Mouse (Mus musculus) stomach, postnatal 0 days (tissue): ENCODE results near the gene Endov. TPM values are rescaled to one million over a fixed set of nuclear protein-coding genes. Genes with fewer than 3 reads are reported as not detected.
A peak's percentile ranks its signal among the peaks of the same experiment; 100 is the strongest.

ENCODE experiments used
- ATAC-seq: fragments of 200-750 bp; cut with Nextera tagmentation; 2 replicates; pipeline ENCODE4 v1.8.0; 2017; ENCODE audit not compliant: low FRiP score, low TSS enrichment
- DNase-seq: peaks from one replicate; pipeline ENCODE4 v3.0.0-alpha.2; 2016; ENCODE audit warnings: low spot score
- H3K27ac ChIP-seq: fragments of 300-500 bp; sonication (generic); replicated peaks from 2 replicates; pipeline ENCODE4 v1.5.1; 2014; ENCODE audit warnings: mild to moderate bottlenecking, control low read depth
- H3K27me3 ChIP-seq: fragments of 300-500 bp; sonication (generic); 2 replicates; pipeline ENCODE4 v1.6.1; 2014; ENCODE audit warnings: low read length; ENCODE audit not compliant: control insufficient read depth, insufficient read depth
- H3K36me3 ChIP-seq: fragments of 300-500 bp; sonication (generic); 2 replicates; pipeline ENCODE4 v1.6.1; 2014; ENCODE audit warnings: low read length, mixed read lengths; ENCODE audit not compliant: control insufficient read depth, insufficient read depth
- H3K4me1 ChIP-seq: fragments of 300-500 bp; sonication (generic); replicated peaks from 2 replicates; pipeline ENCODE4 v1.6.1; 2014; ENCODE audit warnings: antibody characterized with exemption; ENCODE audit not compliant: control insufficient read depth, insufficient read depth
- H3K4me2 ChIP-seq: fragments of 300-500 bp; sonication (generic); replicated peaks from 2 replicates; pipeline ENCODE4 v1.6.1; 2014; ENCODE audit warnings: low read depth, mild to moderate bottlenecking, control low read depth, moderate library complexity
- H3K4me3 ChIP-seq: fragments of 300-500 bp; sonication (generic); 2 replicates; pipeline ENCODE4 v1.5.1; 2014; ENCODE audit warnings: low read depth, low read length, control low read depth
- H3K9ac ChIP-seq: fragments of 300-500 bp; sonication (generic); 2 replicates; pipeline ENCODE4 v1.6.1; 2014; ENCODE audit warnings: mild to moderate bottlenecking, low read length, control low read depth, mixed read lengths
- H3K9me3 ChIP-seq: fragments of 300-500 bp; sonication (generic); 2 replicates; pipeline ENCODE4 v1.6.1; 2016; ENCODE audit warnings: low read length; ENCODE audit not compliant: control insufficient read depth
- CTCF ChIP-seq: IDR thresholded peaks from 2 replicates; pipeline ENCODE4 v1.5.1; 2016; ENCODE audit warnings: antibody characterized with exemption, low read depth, mild to moderate bottlenecking, moderate library complexity
- EP300 ChIP-seq: optimal IDR thresholded peaks from 2 replicates; pipeline ENCODE3; 2016; ENCODE audit warnings: antibody characterized with exemption
- WGBS: fragments of 180-500 bp; shearing (Covaris S2); extraction: QIAGEN DNeasy Blood & Tissue Kit; methylation state at CpG from one replicate; pipeline ENCODE4 v1.1.7; 2014; 5-methylcytosine and 5-hydroxymethylcytosine counted together
- polyA plus RNA-seq: library from polyadenylated mRNA; unstranded; fragments of >200 nt; fragmentation: Nextera tagmentation; extraction: Ambion mirVana; gene quantifications from 2 replicates; pipeline ENCODE4 v1.2.1, GENCODE M21; 2015

Endov gene
- polyA plus RNA-seq, 1 experiment from 2014 or later: 9.2 TPM

DNA sequence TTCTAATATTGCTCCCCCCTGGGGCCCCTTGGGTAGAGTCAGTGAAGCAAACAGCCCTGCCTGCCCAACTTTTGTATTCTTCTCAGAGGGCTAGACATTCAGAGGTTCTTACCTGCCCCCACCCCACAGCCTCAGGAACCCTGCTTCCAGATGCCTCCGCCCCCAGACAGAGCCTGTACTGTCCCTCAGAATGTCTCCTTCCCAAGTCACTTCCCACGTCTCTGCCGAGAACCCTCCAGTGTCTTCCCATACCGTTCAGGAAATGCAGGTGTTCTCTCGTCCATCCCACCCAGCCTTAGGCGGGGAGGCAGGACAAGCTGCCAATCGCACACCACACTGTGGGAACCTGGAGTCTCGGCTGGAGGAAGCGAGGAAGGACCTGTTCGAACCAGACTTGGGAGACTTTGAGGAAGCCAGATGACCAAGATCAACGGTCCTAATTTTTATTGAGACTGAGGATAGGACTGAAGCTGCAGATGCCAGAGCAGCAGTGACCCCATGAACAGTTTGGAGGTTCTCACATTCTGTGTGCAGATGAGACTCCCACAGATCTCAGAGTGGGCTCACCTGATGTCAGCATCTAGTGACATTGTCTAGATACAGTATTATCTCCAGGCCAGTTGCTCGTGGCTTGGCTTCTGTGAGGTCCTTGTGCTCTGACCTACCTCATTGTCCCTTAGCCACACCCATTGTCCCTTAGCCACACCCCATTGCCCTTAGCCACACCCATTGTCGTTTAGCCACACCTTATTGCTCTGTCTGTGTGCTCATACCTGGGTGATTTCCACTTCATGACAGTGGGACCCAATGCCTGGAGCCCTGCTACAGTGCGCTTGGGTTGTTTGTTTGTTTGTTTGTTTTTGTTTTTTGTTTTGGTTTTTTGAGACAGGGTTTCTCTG lies 35.2 kb downstream of the Endov start:
- no peak overlapping the region for H3K4me3 ChIP-seq
- DNase-seq: no peak
- H3K27me3 ChIP-seq: no peaks in the 10 kb centered on the region; the same call in 1 of the 2 replicates
- no peak overlapping the region for H3K27ac ChIP-seq
- TF ChIP-seq CTCF: no peak
- TF ChIP-seq EP300: no peak
- no peaks in the 10 kb centered on the region for H3K9me3 ChIP-seq
- H3K36me3 ChIP-seq: no peaks in the 10 kb centered on the region
- H3K4me1 ChIP-seq: 0 out of 2 replicates have a peak, but pooled peaks cover 3% of the 10 kb centered on the region
- WGBS: 73% methylated on average over 14 of the region's 14 CpGs
- no peak overlapping the region for H3K4me2 ChIP-seq
- no peak overlapping the region for H3K9ac ChIP-seq
- no peak for ATAC-seq

DNA sequence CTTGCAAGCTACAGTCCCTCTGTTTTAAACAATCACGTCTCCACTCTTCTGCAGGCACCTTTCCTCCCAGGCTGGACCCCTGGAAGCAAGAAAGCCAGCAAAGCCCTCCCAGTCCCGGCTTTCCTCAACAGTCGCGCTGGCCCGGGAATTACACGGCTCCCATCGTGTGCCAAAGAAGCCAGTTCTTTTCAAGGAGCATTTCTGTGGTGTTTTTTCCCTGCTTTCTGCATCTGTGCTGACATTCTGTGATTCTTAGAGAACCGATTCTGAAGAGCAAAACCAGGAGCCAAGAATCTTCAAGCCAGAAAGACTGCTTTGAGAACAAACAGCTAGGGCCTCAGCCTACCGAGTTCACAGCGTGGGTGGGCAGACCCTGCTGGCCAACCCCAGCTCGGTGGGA lies 37.8 kb downstream of the Endov start:
- DNase-seq: no peak
- no peaks in the 10 kb centered on the region for H3K36me3 ChIP-seq
- WGBS: 46% methylated on average over 11 of the region's 11 CpGs
- ATAC-seq: no peak
- H3K4me2 ChIP-seq: no peak overlapping the region
- no peak overlapping the region; the same call in 1 of the 2 replicates for H3K27ac ChIP-seq
- H3K27me3 ChIP-seq: no peaks in the 10 kb centered on the region; the same call in 1 of the 2 replicates
- H3K9me3 ChIP-seq: no peaks in the 10 kb centered on the region
- H3K9ac ChIP-seq: no peak overlapping the region
- 0 out of 2 replicates have a peak, but pooled peaks cover 3% of the 10 kb centered on the region for H3K4me1 ChIP-seq
- TF ChIP-seq EP300 (no peak), CTCF (no peak)
- H3K4me3 ChIP-seq: no peak overlapping the region

DNA sequence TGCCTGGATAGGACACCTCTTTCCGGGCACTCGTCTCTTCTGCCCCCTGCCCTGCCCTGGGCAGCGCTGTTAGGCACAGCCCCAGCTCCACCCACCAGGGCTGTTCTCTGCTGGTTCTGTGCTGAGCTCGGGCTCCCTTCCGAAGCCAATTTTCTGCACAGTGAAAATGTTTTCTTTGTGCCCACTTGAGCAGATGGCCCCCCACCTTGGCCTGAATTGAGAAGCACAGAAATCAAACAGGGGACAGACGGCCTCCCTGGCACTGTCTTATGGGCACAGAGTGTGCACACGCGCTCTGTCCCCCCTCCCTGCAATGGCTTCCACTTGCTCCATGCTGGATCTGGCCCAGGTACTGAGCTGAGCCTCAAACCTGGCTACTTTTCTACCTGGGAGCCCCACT lies 41.3 kb downstream of the Endov start:
- Histone ChIP-seq H3K4me1 (no peaks in the 10 kb centered on the region), H3K4me3 (no peak overlapping the region), H3K36me3 (no peaks in the 10 kb centered on the region), H3K27me3 (no peaks in the 10 kb centered on the region; the same call in 1 of the 2 replicates), H3K9ac (no peak overlapping the region), H3K27ac (no peak overlapping the region), H3K4me2 (no peak overlapping the region), H3K9me3 (no peaks in the 10 kb centered on the region)
- DNase-seq (no peak), ATAC-seq (no peak)
- no peak for TF ChIP-seq CTCF
- no peak for TF ChIP-seq EP300
- 69% methylated on average over 8 of the region's 8 CpGs for WGBS

DNA sequence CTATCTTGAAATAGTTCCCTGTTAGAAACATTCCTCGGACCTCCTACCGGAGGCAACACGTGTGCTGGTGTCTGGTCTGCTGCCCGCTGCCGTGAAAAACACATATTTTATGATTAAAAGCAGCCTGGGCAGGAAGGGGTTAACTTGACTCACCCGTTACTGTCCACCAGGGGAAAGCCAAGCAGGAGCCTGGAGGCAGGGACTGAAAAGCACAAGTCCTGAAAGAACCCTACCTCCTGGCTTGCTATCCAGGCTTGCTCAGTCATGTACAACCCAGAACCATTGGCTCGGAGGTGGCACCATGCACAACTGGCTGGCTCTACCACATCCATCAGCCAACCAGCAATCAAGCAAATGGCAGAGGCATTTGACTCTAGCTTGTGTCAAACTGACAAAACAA lies 42.6 kb downstream of the Endov start:
- H3K9me3 ChIP-seq: no peaks in the 10 kb centered on the region
- ATAC-seq (no peak), DNase-seq (no peak)
- H3K4me1 ChIP-seq: no peaks in the 10 kb centered on the region
- H3K4me2 ChIP-seq: no peak overlapping the region
- H3K9ac ChIP-seq: no peak overlapping the region
- no peaks in the 10 kb centered on the region for H3K36me3 ChIP-seq
- TF ChIP-seq CTCF: peak; percentile 25; the same call in 1 of the 2 replicates
- no peak for TF ChIP-seq EP300
- no peak overlapping the region for H3K27ac ChIP-seq
- H3K27me3 ChIP-seq: no peaks in the 10 kb centered on the region; the same call in 1 of the 2 replicates
- H3K4me3 ChIP-seq: no peak overlapping the region
- 68% methylated on average over 7 of the region's 7 CpGs for WGBS

DNA sequence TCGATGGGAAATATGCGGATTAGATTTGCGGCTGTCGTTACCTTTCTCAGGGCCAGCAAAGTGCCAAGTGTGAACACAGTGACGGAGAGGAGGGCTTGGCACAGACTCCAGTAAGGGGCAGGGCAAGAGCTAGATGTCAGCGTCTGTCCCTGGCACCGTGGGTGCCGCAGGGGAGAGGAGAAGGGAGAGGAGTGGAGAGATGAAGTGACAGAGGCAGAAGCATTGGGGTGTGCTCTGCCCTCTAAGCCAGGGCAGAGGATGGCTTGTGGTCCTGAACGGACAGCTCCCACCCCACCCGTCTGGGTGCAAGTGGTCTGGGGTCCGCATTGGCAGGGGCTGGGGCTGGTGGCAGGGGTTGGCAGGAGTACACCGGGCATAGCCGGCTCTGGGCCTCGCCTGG lies 48.8 kb downstream of the Endov start:
- WGBS: 30% methylated on average over 14 of the region's 14 CpGs
- TF ChIP-seq CTCF (no peak), EP300 (no peak)
- peak; percentile 26 for DNase-seq
- Histone ChIP-seq H3K27me3 (no peaks in the 10 kb centered on the region; the same call in 1 of the 2 replicates), H3K4me1 (no peaks in the 10 kb centered on the region), H3K36me3 (no peaks in the 10 kb centered on the region), H3K4me3 (no peak overlapping the region), H3K4me2 (no peak overlapping the region), H3K9ac (no peak overlapping the region), H3K27ac (no peak overlapping the region), H3K9me3 (no peaks in the 10 kb centered on the region)
- no peak for ATAC-seq

DNA sequence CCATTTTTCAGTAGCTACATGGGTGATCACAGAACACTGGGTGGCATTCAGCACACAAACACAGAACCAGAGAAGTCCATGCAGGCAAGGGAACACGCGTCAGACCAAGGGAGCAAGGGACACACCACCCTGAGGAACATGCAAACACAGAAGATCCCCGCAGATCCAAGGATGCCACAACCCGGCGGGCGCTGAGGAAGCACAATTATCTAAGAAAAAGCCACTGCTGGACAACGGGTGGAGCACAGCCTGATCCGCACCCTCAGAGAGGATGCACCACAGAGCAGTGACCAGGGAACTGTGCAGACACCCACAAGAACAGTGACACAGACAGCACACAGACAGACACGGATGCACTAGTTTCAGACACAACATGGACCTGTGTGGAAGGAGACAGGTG lies 49.4 kb downstream of the Endov start:
- 71% methylated on average over 9 of the region's 9 CpGs for WGBS
- Histone ChIP-seq H3K27me3 (peaks cover 2% of the 10 kb centered on the region; the same call in 1 of the 2 replicates), H3K36me3 (no peaks in the 10 kb centered on the region), H3K9me3 (no peaks in the 10 kb centered on the region), H3K4me2 (no peak overlapping the region), H3K27ac (no peak overlapping the region), H3K4me3 (no peak overlapping the region), H3K4me1 (no peaks in the 10 kb centered on the region), H3K9ac (no peak overlapping the region)
- ATAC-seq (no peak), DNase-seq (no peak)
- no peak for TF ChIP-seq EP300
- TF ChIP-seq CTCF: no peak
